Mouse (Mus musculus): ENCODE results near the gene Chrm2. TPM values are rescaled to one million over a fixed set of nuclear protein-coding genes. Genes with fewer than 3 reads are reported as not detected.
A peak's percentile ranks its signal among the peaks of the same experiment; 100 is the strongest.

Chrm2 gene
- polyA plus RNA-seq, 1 experiment from 2014 or later: 5.5 TPM

- ATAC-seq (ENCODE audit: low read depth): no peak
- Histone ChIP-seq H3K4me2 (no peak overlapping the region), H3K9ac (no peak overlapping the region), H3K36me3 (no peaks in the 10 kb centered on the region), H3K27me3 (no peaks in the 10 kb centered on the region), H3K27ac (replicated peaks) (no peak overlapping the region), H3K4me3 (no peak overlapping the region), H3K9me3 (no peaks in the 10 kb centered on the region), H3K4me1 (replicated peaks) (no peaks in the 10 kb centered on the region)
- 86% methylated on average over 6 of the region's 6 CpGs for WGBS
Measured at GRCm38 (mm10) chr6:36541247-36541646, 153.4 kb downstream of the Chrm2 start.

GRCm38 (mm10) chr6:36566886-36567285 lies 179.0 kb downstream of the Chrm2 start:
- no peaks in the 10 kb centered on the region for H3K27me3 ChIP-seq
- H3K27ac ChIP-seq (replicated peaks): 0 out of 2 replicates have a peak overlapping the region, but pooled peaks have one; percentile 33
- H3K36me3 ChIP-seq: no peaks in the 10 kb centered on the region
- 72% methylated on average over 2 of the region's 2 CpGs for WGBS
- no peaks in the 10 kb centered on the region for H3K9me3 ChIP-seq
- no peak for ATAC-seq (ENCODE audit: low read depth)
- no peak overlapping the region for H3K4me3 ChIP-seq
- H3K4me1 ChIP-seq (replicated peaks): 0 out of 2 replicates have a peak, but pooled peaks cover 3% of the 10 kb centered on the region
- H3K9ac ChIP-seq: no peak overlapping the region
- H3K4me2 ChIP-seq: no peak overlapping the region

MicroRNAs within 50 kb of the gene (microRNA counts, 519-probe panel; counts per million panel counts)
- not detected for microRNA mmu-miR-490

Small RNA genes lying within 50 kb of the gene (microRNA-seq; reads per million reads assigned to microRNA genes)
- gene Mir490: 18.7 reads per million, percentile 34 among the genes with 10 or more reads in this experiment

All from neural tube, embryonic 13.5 days (tissue).